Mouse (Mus musculus) megakaryocyte, embryonic 14.5 days (primary cell): ENCODE data around the gene Cachd1.

Source experiments
- FLI1 ChIP-seq: IDR thresholded peaks from 2 replicates; pipeline ENCODE4 v1.6.1; 2012; ENCODE audit warnings: low read length, inconsistent platforms, mixed read lengths
- GATA1 ChIP-seq: IDR thresholded peaks from 3 replicates; pipeline ENCODE4 v1.6.1; 2012; ENCODE audit warnings: mixed read lengths, low read length, inconsistent platforms, borderline replicate concordance

DNA sequence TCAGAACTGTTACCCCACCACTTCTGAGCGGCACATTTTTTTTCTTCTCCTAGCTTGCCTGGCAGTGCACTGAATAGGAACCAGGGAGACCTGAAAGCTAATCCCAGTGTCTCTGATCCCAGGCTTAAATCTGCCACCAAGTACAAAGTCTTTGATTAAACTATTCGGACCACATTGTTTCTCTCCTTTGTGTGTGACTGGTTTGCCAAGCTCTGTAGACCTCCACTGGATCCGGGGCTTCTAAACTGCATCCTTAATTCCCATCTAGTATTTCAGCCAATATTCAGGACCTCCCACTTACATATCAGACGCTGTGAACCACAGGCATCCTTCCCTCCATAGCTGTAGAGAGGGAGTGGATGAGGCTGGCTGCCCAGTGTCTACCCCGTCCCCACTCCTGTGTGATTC, 231.9 kb downstream of the Cachd1 start:
- no peak for TF ChIP-seq GATA1
- no peak for TF ChIP-seq FLI1
